Mouse (Mus musculus) spleen, adult 2 months (tissue): ENCODE data around the gene Rrad. TPM values are rescaled to one million over a fixed set of nuclear protein-coding genes. Genes with fewer than 3 reads are reported as not detected.
"Not testable (repeated sequence)": the region's sequence is repeated elsewhere in the genome, so short reads cannot be mapped to it uniquely, and the experiment has no call there.

Experiments used
- DNase-seq, 2 experiments: peaks; one replicate each; pipeline versions ENCODE4 v3.0.0 to v3.0.0-alpha.2; 2012 to 2021; ENCODE audit warnings: low spot score in 2 of 2, low read depth in 1 of 2
- H3K27ac ChIP-seq: fragments of 200-500 bp; 2 replicates; pipeline ENCODE4 v1.5.1; 2012; ENCODE audit warnings: low read length, inconsistent platforms; ENCODE audit not compliant: insufficient read depth
- H3K27me3 ChIP-seq: fragments of 200-500 bp; 2 replicates; pipeline ENCODE4 v1.6.1; 2012; ENCODE audit warnings: mild to moderate bottlenecking, moderate library complexity, low read length, inconsistent platforms; ENCODE audit not compliant: control insufficient read depth, insufficient read depth
- H3K36me3 ChIP-seq: fragments of 200-500 bp; 2 replicates; pipeline ENCODE4 v1.6.1; 2012; ENCODE audit warnings: mild to moderate bottlenecking, low read length, inconsistent platforms; ENCODE audit not compliant: control insufficient read depth, insufficient read depth
- H3K4me1 ChIP-seq: fragments of 200-500 bp; 2 replicates; pipeline ENCODE4 v1.6.1; 2011; ENCODE audit warnings: inconsistent platforms; ENCODE audit not compliant: control insufficient read depth, insufficient read depth, insufficient read length
- H3K4me3 ChIP-seq: fragments of 200-500 bp; 2 replicates; pipeline ENCODE4 v1.5.1; 2011; ENCODE audit warnings: mild to moderate bottlenecking, inconsistent platforms; ENCODE audit not compliant: insufficient read depth, insufficient read length; ENCODE audit errors: extremely low read depth
- CTCF ChIP-seq: fragments of 200-500 bp; IDR thresholded peaks from 2 replicates; pipeline ENCODE4 v1.5.1; 2011; ENCODE audit warnings: mild to moderate bottlenecking, inconsistent platforms; ENCODE audit not compliant: insufficient read depth, insufficient read length, insufficient replicate concordance; ENCODE audit errors: extremely low read depth
- POLR2A ChIP-seq: fragments of 200-500 bp; IDR thresholded peaks from 2 replicates; pipeline ENCODE4 v1.6.1; 2011; ENCODE audit warnings: low read depth, low read length, inconsistent platforms
- WGBS: fragments of 180-500 bp; shearing (Covaris S2); methylation state at CpG from one replicate; pipeline ENCODE4 v1.1.7; 2018; 5-methylcytosine and 5-hydroxymethylcytosine counted together
- polyA plus RNA-seq: library from polyadenylated mRNA; depleted of rRNA; stranded (reverse); fragments of >200 nt; gene quantifications from 2 replicates; pipeline ENCODE4 v1.2.3, GENCODE M21; 2012; rRNA removed

Gene Rrad
- polyA plus RNA-seq = 13.1 and 17.2 TPM in 2 replicates

- TF ChIP-seq POLR2A (no peak; the same call in 1 of the 2 replicates), CTCF (no peak)
- Histone ChIP-seq H3K4me1 (peaks cover 14% of the 10 kb centered on the region), H3K4me3 (peak within 1 kb of the TSS; percentile 71), H3K27ac (peak within 1 kb of the TSS; percentile 54), H3K36me3 (peaks cover 3% of the 10 kb centered on the region), H3K27me3 (no peaks in the 10 kb centered on the region)
- peak; percentile 76 to 87 for DNase-seq
- WGBS = under 1% methylated on average over 27 of the region's 28 CpGs
Observed at GRCm38 (mm10) chr8:104630981-104631663, at the start of gene Rrad. TSS of gene Rrad (minus strand) at chr8:104631327.

- Histone ChIP-seq H3K36me3 (no peaks in the 10 kb centered on the region), H3K4me1 (no peaks in the 10 kb centered on the region), H3K27ac (no peak overlapping the region), H3K27me3 (no peaks in the 10 kb centered on the region), H3K4me3 (no peak overlapping the region)
- no peak for DNase-seq
- TF ChIP-seq CTCF (no peak), POLR2A (no peak)
- 82% methylated on average over 4 of the region's 4 CpGs for WGBS
Observed at GRCm38 (mm10) chr8:104655614-104656013, 24.5 kb upstream of the Rrad start.

DNA sequence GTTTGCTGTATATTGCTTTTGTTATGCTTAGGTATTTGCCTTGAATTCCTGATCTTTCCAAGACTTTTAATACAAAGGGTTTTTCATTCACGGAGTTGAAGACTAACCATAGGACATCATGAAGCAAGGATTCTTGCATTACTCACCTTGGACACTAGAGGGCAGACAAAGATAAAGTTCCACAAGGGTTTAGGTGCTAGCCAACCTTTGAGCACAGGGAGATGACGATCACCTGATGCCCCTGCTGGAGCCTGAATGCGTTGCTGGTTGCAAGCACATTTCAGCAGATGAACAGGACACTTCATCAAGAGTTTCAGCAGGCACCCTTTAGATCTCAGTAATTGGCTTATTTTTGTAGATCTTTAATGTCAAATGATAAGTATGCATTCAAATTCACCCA lies 23.9 kb upstream of the Rrad start:
- TF ChIP-seq CTCF (peak; percentile 75; the same call in 1 of the 2 replicates), POLR2A (no peak)
- Histone ChIP-seq H3K4me1 (no peaks in the 10 kb centered on the region), H3K4me3 (no peak overlapping the region), H3K36me3 (no peaks in the 10 kb centered on the region), H3K27me3 (no peaks in the 10 kb centered on the region), H3K27ac (no peak overlapping the region)
- WGBS = 2% methylated on average over 3 of the region's 3 CpGs
- peak; percentile 69 to 80 for DNase-seq

- H3K27ac ChIP-seq, H3K36me3 ChIP-seq, H3K27me3 ChIP-seq, H3K4me3 ChIP-seq, H3K4me1 ChIP-seq, DNase-seq: not testable (repeated sequence)
- TF ChIP-seq CTCF = peak; percentile 6; the same call in 1 of the 2 replicates
- 75% methylated on average over 3 of the region's 3 CpGs for WGBS
Observed at GRCm38 (mm10) chr8:104644187-104644586, 13.1 kb upstream of the Rrad start.

GRCm38 (mm10) chr8:104642324-104642654 lies 11.2 kb upstream of the Rrad start:
- Histone ChIP-seq H3K27me3 (no peaks in the 10 kb centered on the region), H3K27ac (0 out of 2 replicates have a peak overlapping the region, but pooled peaks have one; percentile 76), H3K4me1 (peaks cover 5% of the 10 kb centered on the region; the same call in 1 of the 2 replicates), H3K4me3 (peak overlapping the region; percentile 81; the same call in 1 of the 2 replicates), H3K36me3 (peaks cover 4% of the 10 kb centered on the region)
- TF ChIP-seq POLR2A (no peak), CTCF (no peak)
- 67% methylated on average over 6 of the region's 6 CpGs for WGBS
- DNase-seq = no peak

DNA sequence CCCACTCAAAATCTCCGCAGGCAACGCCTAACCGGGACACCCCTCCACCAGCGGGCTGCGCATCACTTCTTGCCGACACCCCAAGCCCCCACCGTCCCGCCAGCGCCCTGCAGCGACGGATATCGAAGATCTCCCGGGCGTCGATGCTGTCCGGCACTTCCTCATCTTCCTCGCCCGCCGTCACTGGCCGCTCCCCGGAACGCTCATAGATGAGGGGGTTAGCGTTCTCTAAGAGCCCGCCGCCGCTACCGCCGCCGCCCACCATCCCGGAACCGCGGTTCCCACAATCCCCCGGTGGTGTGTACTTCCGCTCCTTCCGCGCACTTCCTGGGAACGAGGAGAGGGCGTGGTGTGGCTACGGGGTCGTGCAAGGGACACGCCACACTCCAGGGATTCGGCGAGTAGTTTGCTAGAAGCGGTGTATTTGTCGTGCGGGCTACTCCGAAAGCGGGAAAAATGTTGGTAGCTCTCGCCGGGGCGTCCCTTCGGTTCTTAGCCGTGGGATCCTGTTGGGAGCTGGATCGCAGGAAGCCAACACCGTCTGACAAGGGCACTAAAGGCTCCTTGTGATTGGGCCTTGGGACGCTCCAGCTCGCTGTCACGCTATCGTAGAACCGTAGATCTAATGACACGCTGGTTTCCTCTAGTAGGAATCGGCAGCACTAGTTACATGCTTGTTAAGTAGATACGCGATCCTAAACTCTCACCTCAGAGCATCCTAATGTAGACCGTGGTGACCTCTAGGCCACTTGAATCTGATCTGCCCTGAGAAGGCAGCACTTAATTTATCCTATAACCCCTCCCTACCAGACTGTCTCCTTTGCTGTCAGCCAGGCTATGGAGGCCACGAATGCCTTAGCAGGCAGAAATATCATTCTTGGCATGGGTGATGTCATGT lies 10.5 kb upstream of the Rrad start, which contains the start of gene Ciao2b:
Ciao2b (minus strand) TSS at position 540 of the 898 bp plus-strand sequence.
- peaks cover 4% of the 10 kb centered on the region for H3K36me3 ChIP-seq
- peak within 1 kb of the TSS; percentile 76 for H3K27ac ChIP-seq
- WGBS = under 1% methylated on average over 66 of the region's 66 CpGs
- H3K4me3 ChIP-seq = peak within 1 kb of the TSS; percentile 81
- H3K27me3 ChIP-seq = no peaks in the 10 kb centered on the region
- peak; percentile 8; the same call in 1 of the 2 replicates for TF ChIP-seq POLR2A
- no peak for TF ChIP-seq CTCF
- DNase-seq = peak in 1 of 2 experiments; percentile 83
- peaks cover 5% of the 10 kb centered on the region; the same call in 1 of the 2 replicates for H3K4me1 ChIP-seq

GRCm38 (mm10) chr8:104640831-104641370 lies 9.8 kb upstream of the Rrad start:
- no peak for DNase-seq
- H3K36me3 ChIP-seq = peaks cover 4% of the 10 kb centered on the region
- H3K4me3 ChIP-seq = peak overlapping the region; percentile 81
- no peak overlapping the region for H3K27ac ChIP-seq
- TF ChIP-seq POLR2A = no peak
- no peak for TF ChIP-seq CTCF
- no peaks in the 10 kb centered on the region for H3K27me3 ChIP-seq
- WGBS = 18% methylated on average over 25 of the region's 25 CpGs
- peaks cover 5% of the 10 kb centered on the region; the same call in 1 of the 2 replicates for H3K4me1 ChIP-seq
